Mouse (Mus musculus): ENCODE data around the gene Dmac1. TPM values are rescaled to one million over a fixed set of nuclear protein-coding genes. Genes with fewer than 3 reads are reported as not detected.
"Not testable (repeated sequence)": the region's sequence is repeated elsewhere in the genome, so short reads cannot be mapped to it uniquely, and the experiment has no call there.

Dmac1 gene
- polyA plus RNA-seq, 1 experiment from 2014 or later, result 86.8 TPM

GRCm38 (mm10) chr4:75234602-75235001 is 43.5 kb downstream of the Dmac1 start:
- 31% methylated on average over 3 of the region's 3 CpGs for WGBS
- not testable (repeated sequence) for ATAC-seq

More at GRCm38 (mm10) chr4:75234602-75235001, 43.5 kb downstream of the Dmac1 start:
- not testable (repeated sequence) for H3K9me3 ChIP-seq (replicated peaks; ENCODE audit: control insufficient read depth, low read length, poor library complexity, severe bottlenecking); H3K9ac ChIP-seq (ENCODE audit: low read depth, low read length); H3K27me3 ChIP-seq (ENCODE audit: control insufficient read depth, insufficient read depth, low read depth, low read length); H3K27ac ChIP-seq (ENCODE audit: low read length); H3K4me2 ChIP-seq (ENCODE audit: low read length); H3K4me3 ChIP-seq (ENCODE audit: low read depth, low read length); H3K4me1 ChIP-seq (ENCODE audit: control insufficient read depth, insufficient read depth, low read length); H3K36me3 ChIP-seq (ENCODE audit: control insufficient read depth, insufficient read depth, low read length)
